In the genomic region with DNA sequence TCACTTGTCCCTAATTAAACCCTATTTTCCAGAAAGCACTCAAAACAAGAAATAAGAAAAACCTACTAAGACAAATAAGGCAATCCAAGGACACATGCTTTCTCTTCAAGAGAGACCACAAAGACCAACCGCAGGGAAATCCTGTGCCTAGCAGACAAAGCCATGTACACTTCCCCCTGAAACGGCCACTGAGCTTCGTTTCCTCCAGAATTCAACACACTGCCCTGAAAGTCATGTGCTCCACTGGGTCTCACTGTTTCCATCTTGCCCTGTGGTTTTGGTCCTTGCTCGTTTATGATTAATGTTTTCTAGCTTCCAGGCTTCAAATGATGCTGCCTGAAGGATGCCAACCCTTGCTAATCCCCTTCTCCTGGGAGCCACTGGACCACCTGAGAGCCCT, we compare ENCODE assay signal across 38 mouse cellular contexts. TPM values are rescaled to one million over a fixed set of nuclear protein-coding genes. Genes with fewer than 3 reads are reported as not detected.
A peak's percentile ranks its signal among the peaks of the same experiment; 100 is the strongest.
DNase-seq lines count a peak whose midpoint lies in the region; ATAC-seq lines count a peak whose summit lies in the region.
"Had no signal": no experiment of that assay in that cellular context is flagged by ENCODE, and none has a peak within 500 bp of the region (broad histone marks: within the 10 kb centered on the region; RNA-seq: fewer than 3 reads in every experiment).

No protein-coding gene starts in this region.

- no peaks in the 10 kb centered on the region for H3K4me1 ChIP-seq in forebrain, embryonic 11.5 days (replicated peaks; ENCODE audit: control insufficient read depth, insufficient read depth, low read length)
- H3K4me1 ChIP-seq: embryonic facial prominence, embryonic 12.5 days; forebrain, embryonic 10.5 days; limb, embryonic 13.5 days; lung, embryonic 15.5 days; midbrain, embryonic 12.5 days; neural tube, embryonic 12.5 days had no signal

- H3K4me2 ChIP-seq in forebrain, embryonic 11.5 days (ENCODE audit: low read depth, low read length, severe bottlenecking), result no peak overlapping the region
- H3K4me2 ChIP-seq: embryonic facial prominence, embryonic 12.5 days; limb, embryonic 13.5 days; lung, embryonic 15.5 days; midbrain, embryonic 12.5 days; neural tube, embryonic 12.5 days had no signal

- peak; percentile 90 for ATAC-seq in common myeloid progenitor, adult 5-6 weeks (replicated peaks; ENCODE audit: low read depth, poor library complexity, severe bottlenecking)
- no peak for ATAC-seq in cerebellum, adult (ENCODE audit: insufficient number of reproducible peaks, low FRiP score, low TSS enrichment)
- no peak for ATAC-seq in forebrain, embryonic 11.5 days (replicated peaks; ENCODE audit: low FRiP score)
- ATAC-seq: activated CD4-positive, CD25-positive, alpha-beta regulatory T cell, adult 4 months; forebrain, embryonic 16.5 days; intestine, postnatal 0 days had no signal

- no peaks in the 10 kb centered on the region for H3K9me3 ChIP-seq in forebrain, embryonic 11.5 days (ENCODE audit: control insufficient read depth, low read length)
- H3K9me3 ChIP-seq: embryonic facial prominence, embryonic 12.5 days; forebrain, embryonic 10.5 days; limb, embryonic 13.5 days; lung, embryonic 15.5 days; midbrain, embryonic 12.5 days; neural tube, embryonic 12.5 days had no signal

- 0% methylated on average over 4 of the region's 4 CpGs for WGBS in macrophage (ENCODE audit: missing documents)
- 87% methylated on average over 4 of the region's 4 CpGs for WGBS in forebrain, embryonic 11.5 days

- H3K79me2 ChIP-seq in macrophage (ENCODE audit: inconsistent target), result peaks cover 16% of the 10 kb centered on the region

- no peak overlapping the region for H3K4me3 ChIP-seq in macrophage (ENCODE audit: inconsistent target)
- no peak overlapping the region for H3K4me3 ChIP-seq in forebrain, embryonic 11.5 days (ENCODE audit: low read depth, low read length)
- H3K4me3 ChIP-seq: embryonic facial prominence, embryonic 12.5 days; forebrain, embryonic 10.5 days; gastrocnemius, adult 2 months; limb, embryonic 13.5 days; lung, embryonic 15.5 days; midbrain, embryonic 12.5 days; myocyte; neural tube, embryonic 12.5 days had no signal

- H3K27me3 ChIP-seq in forebrain, embryonic 11.5 days (ENCODE audit: control insufficient read depth, insufficient read depth, low read length), result no peaks in the 10 kb centered on the region
- H3K27me3 ChIP-seq: CH12.LX; embryonic facial prominence, embryonic 12.5 days; limb, embryonic 13.5 days; lung, embryonic 15.5 days; midbrain, embryonic 12.5 days; neural tube, embryonic 12.5 days had no signal

- peak; percentile 46 for DNase-seq in lung, postnatal 36 days
- no peak for DNase-seq in lung, postnatal 4 days
- no peak for DNase-seq in adrenal gland, postnatal 4 days (ENCODE audit: low spot score in 2 of 2)
- no peak for DNase-seq in forebrain, embryonic 11.5 days (ENCODE audit: low spot score)
- DNase-seq: adrenal gland, adult 8-10 months; cerebellum, adult 11 months; cerebellum, adult 9-10 months; cerebellum, postnatal 36 days; embryo, embryonic 11 days; gastrocnemius, adult 2 months; gastrocnemius, postnatal 36 days; heart, postnatal 14 days; kidney, adult 9 months; kidney, postnatal 10 days; layer of hippocampus, adult 9-11 months; right cerebral cortex, adult 18-20 months; spleen, adult 18-20 months; thymus, postnatal 4 days had no signal

- no peak overlapping the region for H3K9ac ChIP-seq in forebrain, embryonic 11.5 days (ENCODE audit: low read length)
- H3K9ac ChIP-seq: embryonic facial prominence, embryonic 12.5 days; limb, embryonic 13.5 days; liver, embryonic 14.5 days; lung, embryonic 15.5 days; midbrain, embryonic 12.5 days; neural tube, embryonic 12.5 days had no signal

- H3K36me3 ChIP-seq in macrophage (ENCODE audit: inconsistent target), result peaks cover 2% of the 10 kb centered on the region; the same call in 1 of the 2 replicates
- H3K36me3 ChIP-seq in forebrain, embryonic 11.5 days (ENCODE audit: control insufficient read depth, insufficient read depth, low read length), result no peaks in the 10 kb centered on the region

- peak overlapping the region; percentile 67 for H3K27ac ChIP-seq in macrophage
- no peak overlapping the region for H3K27ac ChIP-seq in forebrain, embryonic 11.5 days (ENCODE audit: low read depth, low read length)
- H3K27ac ChIP-seq: embryonic facial prominence, embryonic 12.5 days; forebrain, embryonic 10.5 days; gastrocnemius, adult 2 months; limb, embryonic 13.5 days; liver, embryonic 14.5 days; lung, embryonic 15.5 days; midbrain, embryonic 12.5 days; neural tube, embryonic 12.5 days had no signal

RNA-seq across cellular contexts. Expression of a gene that starts 7.5 kb away (rescaled TPM):
- 182 and 184 TPM in 2 replicates for total RNA-seq in common myeloid progenitor, adult 5-6 weeks (2017)
- 100 to 1,000 TPM in 10 of 26 experiments, 10 to 100 TPM in 16; 28.9 to 116 (median 90.9) TPM for total RNA-seq in macrophage (2018; cell fraction: chromatin; rRNA removed)
- total RNA-seq in macrophage (2018; cell fraction: cytosol; rRNA removed), result 100 to 1,000 TPM in 5 of 26 experiments, 10 to 100 TPM in 21; 63.6 to 113 (median 82.2) TPM
- 100 to 1,000 TPM in 3 of 26 experiments, 10 to 100 TPM in 23; 38.2 to 110 (median 77.6) TPM for total RNA-seq in macrophage (2018; cell fraction: nucleus; rRNA removed)
- polyA plus RNA-seq in macrophage (2018), result 77.6 to 104 TPM (median 78.6 TPM) in 3 replicates
- 100 to 1,000 TPM; 123 to 133 TPM for total RNA-seq in adrenal gland, postnatal 4 days (2021)
- 242 and 244 TPM in 2 replicates for polyA plus RNA-seq in forebrain, embryonic 11.5 days (2014; fragmentation: Nextera tagmentation; extraction: Ambion mirVana)

RNA-seq across cellular contexts. Expression of a gene that starts 7.9 kb away (rescaled TPM):
- total RNA-seq in common myeloid progenitor, adult 5-6 weeks (2017), result 34.3 and 38.6 TPM in 2 replicates
- 10 to 100 TPM in 21 of 26 experiments, 1 to 10 TPM in 5; 4.8 to 63.7 (median 24.2) TPM for total RNA-seq in macrophage (2018; cell fraction: chromatin; rRNA removed)
- total RNA-seq in macrophage (2018; cell fraction: cytosol; rRNA removed), result 10 to 100 TPM in 2 of 26 experiments, 1 to 10 TPM in 24; 4.3 to 12.6 (median 7.9) TPM
- 10 to 100 TPM in 18 of 26 experiments, 1 to 10 TPM in 8; 1.8 to 43.3 (median 15.4) TPM for total RNA-seq in macrophage (2018; cell fraction: nucleus; rRNA removed)
- polyA plus RNA-seq in macrophage (2018), result 4.8 to 16.9 TPM (median 7.6 TPM) in 3 replicates
- 10 to 100 TPM; 34.7 to 41.8 TPM for total RNA-seq in adrenal gland, postnatal 4 days (2021)
- 24.3 and 25.2 TPM in 2 replicates for polyA plus RNA-seq in forebrain, embryonic 11.5 days (2014; fragmentation: Nextera tagmentation; extraction: Ambion mirVana)

RNA-seq across cellular contexts. Expression of a gene that starts 16.8 kb away (rescaled TPM):
- total RNA-seq in common myeloid progenitor, adult 5-6 weeks (2017), result 13.8 and 24.0 TPM in 2 replicates
- total RNA-seq in macrophage (2018; cell fraction: chromatin; rRNA removed), result 10 to 100 TPM in 25 of 26 experiments, 1 to 10 TPM in 1; 9.6 to 47.6 (median 33.2) TPM
- 10 to 100 TPM in 23 of 26 experiments, 1 to 10 TPM in 3; 8.5 to 22.0 (median 15.2) TPM for total RNA-seq in macrophage (2018; cell fraction: cytosol; rRNA removed)
- total RNA-seq in macrophage (2018; cell fraction: nucleus; rRNA removed), result 10 to 100 TPM; 10.3 to 41.1 (median 23.3) TPM
- polyA plus RNA-seq in macrophage (2018), result 8.0 to 19.0 TPM (median 14.4 TPM) in 3 replicates
- 10 to 100 TPM; 40.2 to 42.9 TPM for total RNA-seq in adrenal gland, postnatal 4 days (2021)
- polyA plus RNA-seq in forebrain, embryonic 11.5 days (2014; fragmentation: Nextera tagmentation; extraction: Ambion mirVana), result 27.2 and 29.1 TPM in 2 replicates

RNA-seq across cellular contexts. Expression of a gene that starts 17.5 kb away (rescaled TPM):
- total RNA-seq in common myeloid progenitor, adult 5-6 weeks (2017), result 36.0 and 38.0 TPM in 2 replicates
- 100 to 1,000 TPM in 17 of 26 experiments, 10 to 100 TPM in 9; 39.0 to 216 (median 118) TPM for total RNA-seq in macrophage (2018; cell fraction: chromatin; rRNA removed)
- total RNA-seq in macrophage (2018; cell fraction: cytosol; rRNA removed), result 10 to 100 TPM; 31.5 to 61.1 (median 40.2) TPM
- total RNA-seq in macrophage (2018; cell fraction: nucleus; rRNA removed), result 100 to 1,000 TPM in 7 of 26 experiments, 10 to 100 TPM in 19; 43.7 to 186 (median 83.1) TPM
- 18.7 to 48.4 TPM (median 41.3 TPM) in 3 replicates for polyA plus RNA-seq in macrophage (2018)
- 10 to 100 TPM; 64.3 to 69.0 TPM for total RNA-seq in adrenal gland, postnatal 4 days (2021)
- polyA plus RNA-seq in forebrain, embryonic 11.5 days (2014; fragmentation: Nextera tagmentation; extraction: Ambion mirVana), result 57.2 and 63.0 TPM in 2 replicates

RNA-seq across cellular contexts. Expression of a gene that starts 18.1 kb away (rescaled TPM):
- 0.50 TPM in 1 of 2 replicates, not detected in the other for total RNA-seq in common myeloid progenitor, adult 5-6 weeks (2017)
- total RNA-seq in macrophage (2018; cell fraction: chromatin; rRNA removed), result 1 to 10 TPM in 1 of 26 experiments, under 1 TPM in 1, not detected in 24; 0.82 to 2.4 TPM
- not detected for total RNA-seq in macrophage (2018; cell fraction: cytosol; rRNA removed)
- not detected for total RNA-seq in macrophage (2018; cell fraction: nucleus; rRNA removed)
- polyA plus RNA-seq in macrophage (2018), result not detected in 3 replicates
- total RNA-seq in adrenal gland, postnatal 4 days (2021), result 1 to 10 TPM in 1 of 2 experiments, not detected in 1; 1.2 TPM
- not detected in 2 replicates for polyA plus RNA-seq in forebrain, embryonic 11.5 days (2014; fragmentation: Nextera tagmentation; extraction: Ambion mirVana)
- total RNA-seq: CH12.LX; gastrocnemius, adult 2 months; gastrocnemius, postnatal 36 days; heart, postnatal 14 days had no signal
- polyA plus RNA-seq: activated CD4-positive, CD25-positive, alpha-beta regulatory T cell, adult 4 months; C2C12; embryonic facial prominence, embryonic 12.5 days; forebrain, embryonic 10.5 days; forebrain, embryonic 16.5 days; heart, embryonic 14.5 days; hindbrain, embryonic 11.5 days; intestine, postnatal 0 days; limb, embryonic 13.5 days; liver, embryonic 14.5 days; lung, embryonic 15.5 days; midbrain, postnatal 0 days; myocyte; neural tube, embryonic 12.5 days; thymus, postnatal 0 days had no signal
